Mouse (Mus musculus) brain, embryonic 18.5 days (tissue): ENCODE measurements around the gene C130032M10Rik.

Source experiments
- DNase-seq: peaks from one replicate; pipeline ENCODE4 v3.0.0-alpha.2; 2012; ENCODE audit warnings: low read depth, low spot score

C130032M10Rik gene

DNA sequence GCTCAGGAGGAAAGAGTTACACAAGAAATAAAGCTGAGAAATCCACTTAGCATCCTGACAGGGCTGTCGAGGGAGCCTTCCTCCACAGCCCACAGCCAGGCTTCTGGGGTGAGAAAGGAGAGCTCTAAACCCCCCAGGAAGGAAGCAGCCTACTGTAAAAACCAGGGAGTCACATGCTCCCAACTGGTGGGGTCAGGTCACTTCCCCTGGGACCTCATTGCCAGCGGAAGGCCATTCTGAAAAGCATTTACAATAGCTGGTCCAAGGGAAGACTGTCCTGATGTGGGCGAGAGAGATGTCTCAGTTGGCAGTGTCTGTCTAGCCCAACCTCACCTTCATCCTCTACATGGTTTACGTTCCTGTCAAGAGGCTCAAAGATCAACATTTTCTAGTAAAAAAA lies 33.0 kb downstream of the C130032M10Rik start:
- no peak for DNase-seq

DNA sequence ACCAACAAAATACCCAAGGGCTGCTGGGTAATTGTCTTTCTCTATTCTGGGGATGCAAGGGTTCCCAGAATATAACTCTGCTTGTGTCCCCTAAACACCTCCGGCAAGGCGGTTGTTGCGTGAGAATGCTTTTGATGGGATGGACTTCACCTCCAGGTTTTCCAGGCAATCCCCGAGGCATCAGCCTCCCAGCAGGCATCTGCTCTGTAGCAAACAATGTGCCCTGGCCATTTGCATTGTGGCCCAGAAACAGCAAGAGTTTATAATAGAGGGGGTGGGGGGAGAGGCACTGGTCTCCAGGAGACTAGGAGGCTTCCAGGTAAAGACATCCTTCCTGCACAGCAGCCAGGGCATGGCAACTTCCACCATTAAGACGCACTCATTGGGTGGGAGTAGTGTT lies 33.6 kb downstream of the C130032M10Rik start:
- no peak for DNase-seq

- no peak for DNase-seq
Observed at GRCm38 (mm10) chr9:114550033-114550432, 34.5 kb downstream of the C130032M10Rik start.

DNA sequence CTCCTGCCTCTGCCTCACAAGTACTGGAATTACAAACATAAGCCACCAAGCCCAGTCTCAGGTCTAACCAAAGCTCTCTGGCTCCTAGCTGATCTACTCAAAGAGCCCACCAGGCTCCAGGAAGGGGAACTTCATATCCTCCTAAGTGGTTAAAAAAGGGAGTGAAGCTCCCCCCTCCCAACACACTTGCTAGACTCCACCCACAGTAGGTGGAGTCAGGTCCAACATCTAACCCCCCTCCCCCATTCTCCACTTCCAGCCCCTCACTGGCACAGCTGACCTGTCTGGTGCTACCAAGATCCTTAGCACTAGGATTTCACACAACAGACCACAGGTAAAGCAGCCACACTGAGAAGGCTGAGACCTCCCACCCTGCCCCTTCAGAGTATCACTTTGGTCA lies 38.3 kb downstream of the C130032M10Rik start:
- no peak for DNase-seq

GRCm38 (mm10) chr9:114554355-114554979 lies 39.0 kb downstream of the C130032M10Rik start:
- no peak for DNase-seq

- no peak for DNase-seq
Observed at GRCm38 (mm10) chr9:114556276-114556855, 40.9 kb downstream of the C130032M10Rik start.

GRCm38 (mm10) chr9:114557086-114557485 lies 41.6 kb downstream of the C130032M10Rik start:
- no peak for DNase-seq

- DNase-seq: no peak
Observed at GRCm38 (mm10) chr9:114560141-114560540, 44.6 kb downstream of the C130032M10Rik start.

GRCm38 (mm10) chr9:114560771-114561670 lies 45.5 kb downstream of the C130032M10Rik start:
- no peak for DNase-seq

DNA sequence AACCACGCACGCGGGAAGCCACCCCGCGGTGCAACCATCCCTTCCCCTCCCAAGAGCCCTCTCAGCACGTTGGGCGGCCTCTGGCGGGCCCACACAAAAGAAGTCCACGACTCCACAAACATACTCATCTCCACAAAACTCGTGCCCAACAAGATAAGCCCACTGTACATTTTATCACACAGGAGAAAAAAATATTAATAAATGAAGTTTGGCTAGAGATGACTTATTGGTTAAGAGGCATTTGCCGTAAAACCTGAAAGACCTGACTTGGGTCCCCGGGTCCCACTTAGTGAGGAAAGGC lies 46.1 kb downstream of the C130032M10Rik start:
- DNase-seq: no peak

- DNase-seq: no peak
Observed at GRCm38 (mm10) chr9:114562031-114562918, 46.8 kb downstream of the C130032M10Rik start.

GRCm38 (mm10) chr9:114562919-114563751 lies 47.6 kb downstream of the C130032M10Rik start:
- no peak for DNase-seq

DNA sequence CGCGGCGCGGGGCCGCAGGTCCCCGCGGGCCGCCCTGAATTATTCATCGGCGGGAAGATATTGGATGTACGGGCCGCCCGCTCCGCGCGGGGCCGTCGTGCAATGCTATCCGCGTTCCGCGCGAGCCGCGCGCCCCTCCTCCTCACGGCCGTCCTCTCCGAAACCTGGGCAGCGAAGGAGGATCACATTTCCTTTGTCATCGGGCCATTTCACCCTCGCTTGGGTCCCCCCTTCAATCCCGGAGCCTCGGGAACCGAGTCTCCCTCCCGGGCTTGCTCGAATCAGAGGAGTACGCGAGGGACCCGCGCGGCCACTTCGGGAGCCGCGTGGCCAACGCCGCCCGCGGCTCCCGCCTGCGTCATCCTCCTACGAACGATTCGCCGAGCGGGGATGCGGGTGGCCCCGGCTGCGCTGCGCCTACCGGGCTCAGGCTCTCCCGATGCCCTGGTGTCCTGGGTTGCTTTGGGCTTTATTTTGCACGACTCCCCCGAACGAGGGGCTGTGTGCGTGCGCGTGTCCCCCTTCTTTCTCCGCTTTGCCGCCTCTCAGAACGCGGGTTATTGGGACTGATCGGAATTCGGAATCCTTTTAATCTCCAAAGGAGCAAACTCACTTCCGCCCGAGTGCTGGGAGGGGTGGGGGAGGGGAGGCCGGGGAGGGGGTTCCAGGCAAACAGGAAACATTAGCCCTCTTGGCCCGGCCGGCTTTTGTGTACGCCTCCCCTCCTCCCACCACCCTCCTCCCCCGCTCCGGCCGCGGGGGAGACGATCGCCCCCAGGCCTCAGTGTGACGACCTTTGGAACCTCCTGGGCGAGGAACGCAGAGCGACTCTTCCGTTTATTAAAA lies 48.5 kb downstream of the C130032M10Rik start, which contains the start of gene Trim71:
Gene Trim71 (minus strand): TSS at position 609 of the 846 bp plus-strand sequence.
- DNase-seq: no peak

GRCm38 (mm10) chr9:114564667-114565066 lies 49.2 kb downstream of the C130032M10Rik start:
- DNase-seq: no peak
